Mouse (Mus musculus) forebrain, embryonic 12.5 days (tissue): ENCODE results near the gene Baz2b. TPM values are rescaled to one million over a fixed set of nuclear protein-coding genes. Genes with fewer than 3 reads are reported as not detected.
"Not testable (repeated sequence)": the region's sequence is repeated elsewhere in the genome, so short reads cannot be mapped to it uniquely, and the experiment has no call there.

Experiments
- ATAC-seq: fragments of 200-750 bp; cut with Nextera tagmentation; 2 replicates; pipeline ENCODE4 v1.8.0; 2017; ENCODE audit warnings: moderate TSS enrichment; ENCODE audit not compliant: low FRiP score
- H3K27ac ChIP-seq: fragments of 300-500 bp; sonication (generic); 2 replicates; pipeline ENCODE4 v1.5.1; 2016; ENCODE audit warnings: mild to moderate bottlenecking
- H3K27me3 ChIP-seq: fragments of 300-500 bp; sonication (generic); 2 replicates; pipeline ENCODE4 v1.6.1; 2016; ENCODE audit warnings: mild to moderate bottlenecking
- H3K36me3 ChIP-seq: fragments of 300-500 bp; sonication (generic); replicated peaks from 2 replicates; pipeline ENCODE4 v1.6.1; 2016; ENCODE audit warnings: mild to moderate bottlenecking
- H3K4me1 ChIP-seq: fragments of 300-500 bp; sonication (generic); 2 replicates; pipeline ENCODE4 v1.6.1; 2016
- H3K4me2 ChIP-seq: fragments of 300-500 bp; sonication (generic); 2 replicates; pipeline ENCODE4 v1.6.1; 2016; ENCODE audit warnings: mild to moderate bottlenecking, moderate library complexity
- H3K4me3 ChIP-seq: fragments of 300-500 bp; sonication (generic); replicated peaks from 2 replicates; pipeline ENCODE4 v1.5.1; 2016; ENCODE audit warnings: mild to moderate bottlenecking
- H3K9ac ChIP-seq: fragments of 300-500 bp; sonication (generic); 2 replicates; pipeline ENCODE4 v1.6.1; 2016; ENCODE audit warnings: mild to moderate bottlenecking
- H3K9me3 ChIP-seq: fragments of 300-500 bp; sonication (generic); 2 replicates; pipeline ENCODE4 v1.6.1; 2016
- WGBS: fragments of 180-500 bp; shearing (Covaris S2); methylation state at CpG from one replicate; pipeline ENCODE4 v1.1.7; 2016; 5-methylcytosine and 5-hydroxymethylcytosine counted together
- polyA plus RNA-seq: library from polyadenylated mRNA; unstranded; fragments of >200 nt; fragmentation: Nextera tagmentation; extraction: Ambion mirVana; gene quantifications from 2 replicates; pipeline ENCODE4 v1.2.1, GENCODE M21; 2016

Baz2b gene
- polyA plus RNA-seq, 1 experiment from 2014 or later: 85.6 TPM

GRCm38 (mm10) chr2:60148651-60149050 lies 61.0 kb downstream of the Baz2b start:
- Histone ChIP-seq H3K27ac (no peak overlapping the region), H3K27me3 (no peaks in the 10 kb centered on the region), H3K4me1 (peaks cover 15% of the 10 kb centered on the region), H3K4me2 (no peak overlapping the region), H3K4me3 (no peak overlapping the region), H3K36me3 (no peaks in the 10 kb centered on the region), H3K9ac (no peak overlapping the region), H3K9me3 (no peaks in the 10 kb centered on the region)
- ATAC-seq: no peak
- WGBS: 24% methylated on average over 5 of the region's 5 CpGs

DNA sequence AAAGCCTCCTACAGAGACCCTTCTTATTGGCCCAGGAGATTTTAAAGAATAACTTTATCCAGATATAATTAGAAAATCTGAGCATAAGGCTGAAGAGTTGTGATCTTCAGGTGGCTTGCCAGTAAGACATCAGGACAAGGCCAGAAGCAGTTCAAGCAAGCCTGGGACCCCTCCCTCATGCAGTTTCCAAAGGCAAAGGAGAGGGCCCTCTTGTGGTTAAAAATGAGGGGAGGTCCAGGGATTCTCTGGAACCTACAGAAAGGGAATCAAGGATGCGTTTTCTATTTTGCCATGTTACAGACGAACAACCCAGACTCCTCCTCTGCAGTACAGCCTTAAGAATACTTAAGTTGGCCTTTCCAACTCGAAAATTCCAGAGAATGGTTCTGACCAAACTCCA lies 62.2 kb downstream of the Baz2b start:
- ATAC-seq: no peak
- Histone ChIP-seq H3K27me3 (no peaks in the 10 kb centered on the region), H3K9ac (no peak overlapping the region), H3K4me2 (no peak overlapping the region), H3K9me3 (no peaks in the 10 kb centered on the region), H3K4me3 (no peak overlapping the region), H3K4me1 (peaks cover 15% of the 10 kb centered on the region), H3K36me3 (no peaks in the 10 kb centered on the region), H3K27ac (no peak overlapping the region)
- 42% methylated on average over 3 of the region's 3 CpGs for WGBS

GRCm38 (mm10) chr2:60145742-60146141 lies 63.9 kb downstream of the Baz2b start:
- Histone ChIP-seq H3K36me3 (no peaks in the 10 kb centered on the region), H3K27me3 (no peaks in the 10 kb centered on the region), H3K27ac (no peak overlapping the region), H3K9me3 (no peaks in the 10 kb centered on the region), H3K4me1 (peaks cover 15% of the 10 kb centered on the region), H3K4me2 (0 out of 2 replicates have a peak overlapping the region, but pooled peaks have one; percentile 6), H3K9ac (no peak overlapping the region), H3K4me3 (no peak overlapping the region)
- ATAC-seq: no peak; the same call in 1 of the 2 replicates
- WGBS: 38% methylated on average over 6 of the region's 6 CpGs

DNA sequence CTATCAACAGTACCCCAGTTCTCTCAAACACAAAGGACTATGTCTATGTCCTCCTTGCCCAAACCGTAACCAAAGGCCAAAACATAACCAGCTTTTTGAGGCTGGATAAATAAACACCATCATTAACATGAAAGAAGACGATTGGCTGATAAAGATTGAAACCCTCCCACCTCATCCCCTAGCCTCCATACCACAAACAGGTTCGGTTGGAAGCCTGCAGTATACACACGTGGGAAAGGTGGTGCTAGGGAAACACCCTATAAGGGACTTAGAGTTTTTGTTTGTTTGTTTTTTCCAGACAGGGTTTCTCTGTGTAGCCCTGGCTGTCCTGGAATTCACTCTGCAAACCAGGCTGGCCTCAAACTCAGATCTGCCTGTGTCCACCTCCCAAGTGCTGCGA lies 66.3 kb downstream of the Baz2b start:
- H3K4me2 ChIP-seq: no peak overlapping the region
- H3K4me3 ChIP-seq: no peak overlapping the region
- H3K9ac ChIP-seq: no peak overlapping the region
- no peaks in the 10 kb centered on the region for H3K9me3 ChIP-seq
- H3K27ac ChIP-seq: no peak overlapping the region
- WGBS: 63% methylated on average over 5 of the region's 5 CpGs
- peaks cover 11% of the 10 kb centered on the region for H3K4me1 ChIP-seq
- no peaks in the 10 kb centered on the region for H3K36me3 ChIP-seq
- no peaks in the 10 kb centered on the region for H3K27me3 ChIP-seq
- no peak for ATAC-seq

GRCm38 (mm10) chr2:60142281-60142680 lies 67.4 kb downstream of the Baz2b start:
- no peak overlapping the region for H3K4me3 ChIP-seq
- H3K36me3 ChIP-seq: no peaks in the 10 kb centered on the region
- H3K9me3 ChIP-seq: no peaks in the 10 kb centered on the region
- peaks cover 11% of the 10 kb centered on the region; the same call in 1 of the 2 replicates for H3K4me1 ChIP-seq
- H3K4me2 ChIP-seq: no peak overlapping the region
- ATAC-seq: no peak
- H3K27me3 ChIP-seq: no peaks in the 10 kb centered on the region
- no peak overlapping the region for H3K9ac ChIP-seq
- H3K27ac ChIP-seq: no peak overlapping the region
- WGBS: 84% methylated on average over 2 of the region's 2 CpGs

DNA sequence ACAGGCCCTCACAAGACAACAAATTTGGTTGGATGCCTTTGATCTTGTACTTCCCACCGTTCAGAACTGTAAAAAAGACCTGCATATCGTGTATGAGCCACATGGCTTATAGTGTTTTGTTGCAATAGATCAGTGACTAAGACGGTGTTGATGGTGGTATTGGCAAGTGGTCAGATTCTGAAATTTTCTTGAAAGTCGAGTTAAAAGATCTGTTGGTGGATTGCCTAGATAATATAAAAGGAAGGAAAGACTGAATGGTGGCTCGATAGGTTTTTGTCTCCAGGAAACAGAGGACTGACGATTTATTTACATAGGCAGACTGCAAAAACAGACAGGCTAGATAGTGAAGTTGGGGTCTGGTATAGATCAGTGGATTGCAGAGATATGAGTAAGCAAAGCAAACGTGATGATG lies 70.9 kb downstream of the Baz2b start:
- ATAC-seq: no peak
- Histone ChIP-seq H3K4me2 (no peak overlapping the region), H3K27me3 (no peaks in the 10 kb centered on the region), H3K27ac (no peak overlapping the region), H3K36me3 (no peaks in the 10 kb centered on the region), H3K4me3 (no peak overlapping the region), H3K9ac (no peak overlapping the region), H3K9me3 (no peaks in the 10 kb centered on the region), H3K4me1 (no peaks in the 10 kb centered on the region)
- WGBS: 74% methylated on average over 7 of the region's 7 CpGs

DNA sequence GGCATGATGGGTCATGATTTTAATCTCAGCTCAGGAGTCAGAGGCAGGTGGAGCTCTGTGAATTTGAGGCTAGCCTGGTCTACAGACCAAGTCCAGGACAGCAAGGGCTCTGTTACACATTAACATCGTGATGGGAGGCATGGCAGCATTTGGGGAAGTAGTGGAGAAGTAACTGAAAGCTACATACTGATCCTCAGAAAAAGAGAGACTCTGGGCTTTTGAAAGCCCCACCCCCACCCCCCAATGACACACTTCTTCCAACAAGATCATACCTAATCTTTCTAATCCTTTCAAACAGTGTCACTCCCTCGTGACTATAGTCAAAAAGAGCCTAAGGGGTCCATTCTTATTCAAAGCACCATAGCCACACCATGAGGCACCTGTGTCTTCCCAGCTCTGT lies 73.8 kb downstream of the Baz2b start:
- Histone ChIP-seq H3K4me1 (no peaks in the 10 kb centered on the region), H3K27me3 (no peaks in the 10 kb centered on the region), H3K9ac (no peak overlapping the region), H3K4me3 (no peak overlapping the region), H3K27ac (no peak overlapping the region), H3K9me3 (no peaks in the 10 kb centered on the region), H3K36me3 (no peaks in the 10 kb centered on the region), H3K4me2 (no peak overlapping the region)
- ATAC-seq: no peak
- 60% methylated on average over 2 of the region's 2 CpGs for WGBS

GRCm38 (mm10) chr2:60134958-60135357 lies 74.7 kb downstream of the Baz2b start:
- not testable (repeated sequence) for H3K27ac ChIP-seq, H3K9me3 ChIP-seq, H3K4me1 ChIP-seq, H3K27me3 ChIP-seq, H3K9ac ChIP-seq, H3K36me3 ChIP-seq, H3K4me3 ChIP-seq, H3K4me2 ChIP-seq, ATAC-seq
- WGBS: 90% methylated on average over 7 of the region's 7 CpGs

DNA sequence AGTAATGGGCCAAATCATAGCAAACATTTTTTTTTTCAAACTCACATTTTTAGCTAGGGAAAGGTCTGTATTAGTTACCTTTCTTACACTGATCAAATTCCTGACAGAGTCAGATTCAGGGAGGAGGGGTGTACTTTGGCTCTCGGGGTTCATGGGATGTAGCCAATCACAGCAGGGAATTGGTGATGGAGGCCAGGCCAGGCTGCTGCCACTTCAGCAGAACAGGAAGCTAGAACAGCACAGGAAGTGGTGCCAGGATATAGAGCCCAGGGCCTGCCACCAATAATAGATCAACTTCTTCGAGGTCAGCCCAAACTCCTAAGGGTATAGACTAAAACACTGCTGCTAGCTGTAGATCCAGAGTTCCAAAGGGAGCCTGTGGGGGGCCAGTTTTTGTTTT lies 76.6 kb downstream of the Baz2b start:
- 83% methylated on average over 2 of the region's 2 CpGs for WGBS
- Histone ChIP-seq H3K27me3 (no peaks in the 10 kb centered on the region), H3K4me2 (no peak overlapping the region), H3K4me1 (no peaks in the 10 kb centered on the region), H3K9ac (no peak overlapping the region), H3K9me3 (no peaks in the 10 kb centered on the region), H3K4me3 (no peak overlapping the region), H3K36me3 (no peaks in the 10 kb centered on the region), H3K27ac (no peak overlapping the region)
- no peak for ATAC-seq

GRCm38 (mm10) chr2:60132269-60133042 lies 77.2 kb downstream of the Baz2b start:
- no peaks in the 10 kb centered on the region for H3K4me1 ChIP-seq
- no peaks in the 10 kb centered on the region for H3K36me3 ChIP-seq
- no peaks in the 10 kb centered on the region for H3K27me3 ChIP-seq
- WGBS: 80% methylated on average over 10 of the region's 10 CpGs
- no peak overlapping the region for H3K27ac ChIP-seq
- no peaks in the 10 kb centered on the region for H3K9me3 ChIP-seq
- H3K4me2 ChIP-seq: no peak overlapping the region
- H3K4me3 ChIP-seq: no peak overlapping the region
- H3K9ac ChIP-seq: no peak overlapping the region
- ATAC-seq: no peak

GRCm38 (mm10) chr2:60128631-60129030 lies 81.0 kb downstream of the Baz2b start:
- Histone ChIP-seq H3K4me2 (no peak overlapping the region), H3K27me3 (no peaks in the 10 kb centered on the region), H3K9me3 (no peaks in the 10 kb centered on the region), H3K36me3 (no peaks in the 10 kb centered on the region), H3K4me1 (0 out of 2 replicates have a peak, but pooled peaks cover 3% of the 10 kb centered on the region), H3K27ac (no peak overlapping the region), H3K9ac (no peak overlapping the region), H3K4me3 (no peak overlapping the region)
- ATAC-seq: no peak
- 93% methylated on average over 7 of the region's 7 CpGs for WGBS

- H3K4me2 ChIP-seq: peak overlapping the region; percentile 59
- no peak overlapping the region for H3K9ac ChIP-seq
- peak; percentile 72 for ATAC-seq
- H3K4me3 ChIP-seq: peak overlapping the region; percentile 19; the same call in 1 of the 2 replicates
- H3K4me1 ChIP-seq: peaks cover 11% of the 10 kb centered on the region
- no peaks in the 10 kb centered on the region for H3K9me3 ChIP-seq
- no peaks in the 10 kb centered on the region for H3K36me3 ChIP-seq
- WGBS: 2% methylated on average over 7 of the region's 7 CpGs
- H3K27ac ChIP-seq: peak overlapping the region; percentile 68
- no peaks in the 10 kb centered on the region for H3K27me3 ChIP-seq
Observed at GRCm38 (mm10) chr2:60126831-60127230, 82.8 kb downstream of the Baz2b start.

DNA sequence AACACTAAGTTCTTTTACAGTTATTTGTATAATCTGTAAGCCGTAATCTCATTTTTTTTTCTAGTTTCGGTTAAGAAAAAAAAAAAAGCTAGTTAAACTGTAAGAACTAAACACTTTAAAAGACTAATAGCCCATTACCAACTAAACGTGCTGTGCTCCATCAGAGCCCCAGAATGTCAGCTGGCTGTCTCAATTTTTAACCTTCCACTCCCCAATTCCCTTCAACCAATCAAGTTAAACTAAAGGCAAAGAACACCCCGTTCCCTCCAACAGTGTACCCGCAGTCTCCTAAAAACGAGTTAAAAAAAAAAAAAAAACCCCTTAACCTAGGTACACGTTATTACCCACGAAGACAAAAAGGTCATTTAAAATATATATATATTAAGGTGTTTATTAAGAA lies 83.3 kb downstream of the Baz2b start:
- 0 out of 2 replicates have a peak overlapping the region, but pooled peaks have one; percentile 99 for H3K9ac ChIP-seq
- no peaks in the 10 kb centered on the region for H3K27me3 ChIP-seq
- H3K36me3 ChIP-seq: no peaks in the 10 kb centered on the region
- peak overlapping the region; percentile 59 for H3K4me2 ChIP-seq
- WGBS: 5% methylated on average over 8 of the region's 8 CpGs
- peak overlapping the region; percentile 95 for H3K4me3 ChIP-seq
- no peak overlapping the region for H3K27ac ChIP-seq
- no peaks in the 10 kb centered on the region for H3K9me3 ChIP-seq
- ATAC-seq: no peak
- peaks cover 14% of the 10 kb centered on the region for H3K4me1 ChIP-seq
